Mouse (Mus musculus): Measurements from ENCODE around the gene Parvg.

DNA sequence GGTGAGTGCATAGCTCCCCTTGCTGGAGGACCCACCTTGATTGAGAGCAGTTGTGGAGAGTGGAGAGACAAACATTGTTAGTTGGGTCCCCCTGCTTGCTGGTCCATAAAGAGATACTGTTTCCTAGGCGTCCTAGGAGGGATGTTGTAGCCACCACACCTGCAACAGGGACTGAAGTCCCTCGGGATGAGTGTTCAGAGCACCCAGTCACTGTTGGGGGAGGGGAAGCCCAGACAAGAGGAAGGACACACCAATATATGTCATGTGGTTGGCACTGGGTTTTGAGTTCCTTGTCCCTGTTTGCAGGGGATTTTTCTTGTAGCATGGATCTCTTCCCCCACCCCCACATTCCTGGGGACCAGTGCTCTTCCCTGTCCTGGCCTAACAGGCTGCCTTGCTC lies 17.1 kb downstream of the Parvg start:
- TF ChIP-seq CTCF (IDR thresholded peaks at IDR 0.05; ENCODE audit: borderline replicate concordance, insufficient read depth, low read depth, low read length) = no peak
- no peak for TF ChIP-seq POLR2A (IDR thresholded peaks at IDR 0.05; ENCODE audit: borderline replicate concordance, insufficient read depth, low read length)

Data from cerebellum, adult 2 months (tissue).